Mouse (Mus musculus): Measurements from ENCODE around the gene Hist3h2a.

DNA sequence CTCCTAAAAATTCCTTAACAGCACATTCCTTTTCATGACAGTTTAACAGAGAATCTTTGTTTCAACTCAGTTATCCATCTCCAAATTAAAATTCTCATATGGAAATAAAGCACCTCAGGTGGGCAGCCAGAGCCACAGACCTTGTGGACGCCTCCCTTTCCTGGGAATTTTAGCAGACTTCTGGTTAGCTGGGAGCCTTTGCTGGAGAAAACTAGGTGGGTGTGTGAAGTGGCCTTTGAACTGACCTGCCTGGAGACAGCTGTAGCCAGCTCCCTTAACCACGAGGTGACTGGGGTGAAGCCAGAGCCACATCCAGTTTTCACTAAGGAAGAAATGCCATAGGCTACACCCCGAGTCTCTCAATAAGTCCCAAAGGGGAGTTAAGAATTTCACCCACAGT, 24.8 kb upstream of the Hist3h2a start:
- TF ChIP-seq CTCF (IDR thresholded peaks at IDR 0.05; ENCODE audit: borderline replicate concordance, extremely low read depth, insufficient read depth, insufficient read length), result no peak
- no peak for TF ChIP-seq POLR2A (IDR thresholded peaks at IDR 0.05; ENCODE audit: borderline replicate concordance, extremely low read depth, insufficient read depth, insufficient read length, poor library complexity, severe bottlenecking)
